Mouse (Mus musculus) liver, postnatal 0 days (tissue): ENCODE measurements around the gene Itpk1. TPM values are rescaled to one million over a fixed set of nuclear protein-coding genes. Genes with fewer than 3 reads are reported as not detected.

ENCODE experiments used
- ATAC-seq: fragments of 200-750 bp; cut with Nextera tagmentation; 2 replicates; pipeline ENCODE4 v1.8.0; 2017; ENCODE audit warnings: mild to moderate bottlenecking, moderate library complexity
- DNase-seq: peaks from one replicate; pipeline ENCODE4 v3.0.0-alpha.2; 2016
- H3K27ac ChIP-seq: fragments of 300-500 bp; sonication (generic); 2 replicates; pipeline ENCODE4 v1.5.1; 2014; ENCODE audit warnings: antibody characterized with exemption, moderate library complexity, mild to moderate bottlenecking, low read depth
- H3K27me3 ChIP-seq: fragments of 300-500 bp; sonication (generic); 2 replicates; pipeline ENCODE4 v1.6.1; 2014; ENCODE audit warnings: low read length, control low read depth, mixed read lengths; ENCODE audit not compliant: insufficient read depth
- H3K36me3 ChIP-seq: fragments of 300-500 bp; sonication (generic); replicated peaks from 2 replicates; pipeline ENCODE4 v1.6.1; 2014; ENCODE audit warnings: mild to moderate bottlenecking, control low read depth, low read length, moderate library complexity, mixed read lengths; ENCODE audit not compliant: insufficient read depth
- H3K4me1 ChIP-seq: fragments of 300-500 bp; sonication (generic); 2 replicates; pipeline ENCODE4 v1.6.1; 2014; ENCODE audit warnings: antibody characterized with exemption, mild to moderate bottlenecking, control low read depth; ENCODE audit not compliant: insufficient read depth
- H3K4me2 ChIP-seq: fragments of 300-500 bp; sonication (generic); 2 replicates; pipeline ENCODE4 v1.6.1; 2014; ENCODE audit warnings: low read depth, mild to moderate bottlenecking, low read length, moderate library complexity, mixed read lengths
- H3K4me3 ChIP-seq: fragments of 300-500 bp; sonication (generic); 2 replicates; pipeline ENCODE4 v1.5.1; 2014; ENCODE audit warnings: low read depth, low read length
- H3K9ac ChIP-seq: fragments of 300-500 bp; sonication (generic); replicated peaks from 2 replicates; pipeline ENCODE4 v1.6.1; 2014; ENCODE audit warnings: mild to moderate bottlenecking, moderate library complexity
- H3K9me3 ChIP-seq: fragments of 300-500 bp; sonication (generic); 2 replicates; pipeline ENCODE4 v1.6.1; 2016; ENCODE audit warnings: mild to moderate bottlenecking, control low read depth, low read length, mixed read lengths
- CTCF ChIP-seq: sonication (generic); IDR thresholded peaks from 2 replicates; pipeline ENCODE4 v1.5.1; 2016; ENCODE audit warnings: antibody characterized with exemption, low read depth
- EP300 ChIP-seq: IDR thresholded peaks from 2 replicates; pipeline ENCODE4 v1.6.1; 2016; ENCODE audit warnings: antibody characterized with exemption, low read depth, mild to moderate bottlenecking
- WGBS: fragments of 180-500 bp; shearing (Covaris S2); extraction: QIAGEN DNeasy Blood & Tissue Kit; methylation state at CpG from one replicate; pipeline ENCODE4 v1.1.7; 2014; ENCODE audit not compliant: insufficient replicate concordance; 5-methylcytosine and 5-hydroxymethylcytosine counted together
- polyA plus RNA-seq: library from polyadenylated mRNA; unstranded; fragments of >200 nt; fragmentation: Nextera tagmentation; extraction: Ambion mirVana; gene quantifications from 2 replicates; pipeline ENCODE4 v1.2.1, GENCODE M21; 2015

Gene Itpk1
- polyA plus RNA-seq, 1 experiment from 2014 or later: 3.6 TPM

DNA sequence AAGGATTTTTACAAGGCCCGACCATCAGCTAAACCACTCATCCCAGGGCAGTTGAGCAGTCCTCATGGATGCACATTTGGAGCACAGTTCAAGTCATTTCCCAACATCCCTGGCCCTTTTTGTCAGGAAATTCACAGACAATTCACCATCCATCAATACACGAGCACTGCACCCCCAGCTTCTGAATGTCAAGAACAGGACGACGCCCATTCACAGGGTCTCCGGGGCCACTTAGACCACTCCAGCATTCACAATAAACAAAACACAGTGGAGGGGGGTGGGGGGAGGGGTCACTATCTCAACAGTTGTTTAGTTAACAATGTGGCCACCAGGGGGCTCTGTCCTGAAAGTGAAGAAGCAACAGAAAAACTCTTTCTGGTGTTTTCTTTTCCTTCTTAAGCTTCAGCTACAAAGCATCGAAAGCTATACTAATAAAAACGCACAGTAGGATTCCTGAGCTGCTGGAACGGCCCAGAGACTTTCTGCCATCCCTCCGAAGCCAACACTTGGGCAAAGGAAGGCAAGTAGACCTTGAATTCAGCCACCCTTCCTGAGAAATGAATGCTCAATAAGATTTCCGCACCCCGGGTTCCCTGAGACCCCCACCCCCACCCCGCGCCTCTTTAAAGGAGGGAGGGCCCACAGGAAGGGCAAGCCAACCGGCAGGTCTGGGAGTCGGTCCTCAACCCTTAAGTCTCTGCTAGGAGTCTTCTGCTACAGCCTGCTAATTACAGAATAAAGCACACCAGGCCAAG, 2.2 kb downstream of the Itpk1 start:
- WGBS: 12% methylated on average over 15 of the region's 15 CpGs
- peak overlapping the region; percentile 99 for H3K4me2 ChIP-seq
- H3K27ac ChIP-seq: peak overlapping the region; percentile 66
- 0 out of 2 replicates have a peak overlapping the region, but pooled peaks have one; percentile 8 for H3K9ac ChIP-seq
- TF ChIP-seq CTCF (peak; percentile 76), EP300 (no peak)
- H3K36me3 ChIP-seq: no peaks in the 10 kb centered on the region
- H3K27me3 ChIP-seq: no peaks in the 10 kb centered on the region
- H3K4me1 ChIP-seq: peaks cover 63% of the 10 kb centered on the region
- DNase-seq (peak; percentile 87), ATAC-seq (no peak)
- no peaks in the 10 kb centered on the region for H3K9me3 ChIP-seq
- peak overlapping the region; percentile 85 for H3K4me3 ChIP-seq

DNA sequence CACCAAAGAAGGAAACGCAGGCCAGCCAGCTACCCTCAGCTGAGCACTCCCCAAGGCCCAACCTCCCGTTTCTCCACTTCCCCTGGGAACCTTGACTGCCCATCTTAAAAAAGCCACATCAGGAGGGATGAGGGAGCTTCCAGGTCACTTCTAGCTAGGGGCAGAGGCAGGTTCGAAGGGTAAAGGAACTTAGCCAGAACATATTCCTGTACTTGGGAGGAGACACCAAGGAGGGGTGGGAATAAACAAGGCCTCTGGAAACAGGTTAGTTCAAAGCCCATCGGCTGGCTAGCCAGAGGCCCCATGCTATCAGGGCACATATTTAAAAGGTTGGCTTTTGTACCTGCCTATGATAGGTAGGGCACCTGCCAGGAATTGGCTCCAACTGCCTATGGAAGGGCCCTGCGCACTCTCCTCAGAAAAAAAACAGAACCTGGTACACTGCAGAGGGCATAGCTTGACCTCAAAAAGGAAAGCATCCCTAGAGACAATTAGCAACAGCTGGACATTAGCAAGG, 3.0 kb downstream of the Itpk1 start:
- Histone ChIP-seq H3K4me1 (peaks cover 69% of the 10 kb centered on the region), H3K36me3 (no peaks in the 10 kb centered on the region), H3K4me3 (no peak overlapping the region), H3K9me3 (no peaks in the 10 kb centered on the region), H3K27ac (no peak overlapping the region), H3K9ac (no peak overlapping the region), H3K4me2 (no peak overlapping the region), H3K27me3 (no peaks in the 10 kb centered on the region)
- no peak for DNase-seq
- TF ChIP-seq CTCF (no peak), EP300 (no peak)
- no peak for ATAC-seq
- 69% methylated on average over 5 of the region's 5 CpGs for WGBS

- WGBS: 72% methylated on average over 12 of the region's 12 CpGs
- DNase-seq: no peak
- peaks cover 70% of the 10 kb centered on the region for H3K4me1 ChIP-seq
- TF ChIP-seq CTCF (no peak), EP300 (no peak)
- H3K27me3 ChIP-seq: no peaks in the 10 kb centered on the region
- ATAC-seq: no peak
- no peak overlapping the region for H3K9ac ChIP-seq
- no peak overlapping the region for H3K4me2 ChIP-seq
- H3K36me3 ChIP-seq: no peaks in the 10 kb centered on the region
- H3K9me3 ChIP-seq: no peaks in the 10 kb centered on the region
- no peak overlapping the region for H3K4me3 ChIP-seq
- no peak overlapping the region for H3K27ac ChIP-seq
These were observed 4.3 kb downstream of the Itpk1 start for GRCm38 (mm10) chr12:102700453-102700852.

DNA sequence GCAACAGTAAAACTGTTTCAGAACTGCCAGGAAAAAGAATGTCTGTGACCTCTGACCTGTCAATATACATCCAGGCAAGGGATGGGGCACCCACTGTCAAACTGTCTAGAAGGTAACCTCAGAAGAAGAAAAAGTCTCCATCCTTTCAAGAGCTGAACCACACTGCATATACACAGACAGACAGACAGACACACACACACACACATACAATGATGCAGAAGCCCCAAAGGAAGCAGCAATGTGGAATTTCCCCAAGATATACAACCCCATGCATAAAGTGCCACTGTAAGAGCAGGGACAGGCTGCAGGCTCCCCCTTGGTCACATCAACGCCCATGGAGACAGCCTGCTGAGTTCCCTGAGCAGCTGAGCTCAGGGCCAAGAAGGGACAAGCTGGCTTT, 5.6 kb downstream of the Itpk1 start:
- no peaks in the 10 kb centered on the region for H3K9me3 ChIP-seq
- no peak for TF ChIP-seq CTCF
- TF ChIP-seq EP300: no peak
- no peaks in the 10 kb centered on the region for H3K36me3 ChIP-seq
- 43% methylated on average over 1 of the region's 1 CpGs for WGBS
- H3K9ac ChIP-seq: no peak overlapping the region
- ATAC-seq: no peak
- DNase-seq: no peak
- H3K27ac ChIP-seq: no peak overlapping the region
- no peak overlapping the region for H3K4me2 ChIP-seq
- peaks cover 74% of the 10 kb centered on the region for H3K4me1 ChIP-seq
- H3K4me3 ChIP-seq: no peak overlapping the region
- no peaks in the 10 kb centered on the region for H3K27me3 ChIP-seq

- no peak overlapping the region for H3K4me3 ChIP-seq
- peak overlapping the region; percentile 17; the same call in 1 of the 2 replicates for H3K27ac ChIP-seq
- ATAC-seq: peak; percentile 41; the same call in 1 of the 2 replicates
- 57% methylated on average over 1 of the region's 1 CpGs for WGBS
- no peaks in the 10 kb centered on the region for H3K9me3 ChIP-seq
- TF ChIP-seq CTCF (no peak), EP300 (no peak)
- 0 out of 2 replicates have a peak overlapping the region, but pooled peaks have one; percentile 41 for H3K9ac ChIP-seq
- no peak overlapping the region for H3K4me2 ChIP-seq
- no peaks in the 10 kb centered on the region for H3K36me3 ChIP-seq
- H3K27me3 ChIP-seq: no peaks in the 10 kb centered on the region
- no peak for DNase-seq
- peaks cover 65% of the 10 kb centered on the region for H3K4me1 ChIP-seq
These were observed 6.5 kb downstream of the Itpk1 start for GRCm38 (mm10) chr12:102698089-102698684.

DNA sequence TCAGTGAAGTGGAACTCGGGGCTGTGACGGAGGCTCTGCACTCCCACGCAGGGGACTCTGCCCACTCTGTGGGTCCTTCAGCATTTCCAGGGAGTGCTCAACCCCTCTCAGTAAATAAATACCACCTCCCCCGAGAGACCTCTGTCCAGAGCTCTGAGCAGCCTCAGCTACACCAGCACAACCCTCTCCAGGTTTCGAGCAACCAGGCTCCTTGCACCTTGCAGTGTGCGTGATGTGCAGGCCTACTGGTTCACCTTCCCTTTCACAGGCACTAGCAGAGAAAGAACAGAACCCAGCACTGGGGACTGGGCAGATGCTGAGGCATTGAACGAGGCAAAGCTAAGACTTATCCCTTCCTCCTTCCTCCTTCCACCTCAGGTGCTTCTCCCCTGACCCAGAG, 7.3 kb downstream of the Itpk1 start:
- no peak overlapping the region for H3K4me2 ChIP-seq
- no peak for DNase-seq
- ATAC-seq: no peak
- no peak overlapping the region for H3K27ac ChIP-seq
- H3K9ac ChIP-seq: no peak overlapping the region
- H3K36me3 ChIP-seq: no peaks in the 10 kb centered on the region
- peaks cover 63% of the 10 kb centered on the region for H3K4me1 ChIP-seq
- 65% methylated on average over 7 of the region's 7 CpGs for WGBS
- TF ChIP-seq CTCF (no peak), EP300 (no peak)
- no peaks in the 10 kb centered on the region for H3K27me3 ChIP-seq
- H3K9me3 ChIP-seq: no peaks in the 10 kb centered on the region
- no peak overlapping the region for H3K4me3 ChIP-seq
